Mouse (Mus musculus): ENCODE measurements around the gene Dhtkd1. TPM values are rescaled to one million over a fixed set of nuclear protein-coding genes. Genes with fewer than 3 reads are reported as not detected.

Gene Dhtkd1
- polyA plus RNA-seq, 1 experiment from 2014 or later = 2.9 TPM

GRCm38 (mm10) chr2:5936550-5936949 lies 6.0 kb downstream of the Dhtkd1 start:
- Histone ChIP-seq H3K36me3 (ENCODE audit: insufficient read depth, low read length) (no peaks in the 10 kb centered on the region), H3K4me1 (ENCODE audit: insufficient read depth, low read length) (no peaks in the 10 kb centered on the region), H3K4me2 (replicated peaks; ENCODE audit: low read depth, low read length) (no peak overlapping the region), H3K9ac (replicated peaks; ENCODE audit: low read length) (no peak overlapping the region), H3K9me3 (ENCODE audit: low read length) (no peaks in the 10 kb centered on the region), H3K27ac (ENCODE audit: low read length) (no peak overlapping the region), H3K27me3 (ENCODE audit: insufficient read depth, low read length) (no peaks in the 10 kb centered on the region), H3K4me3 (ENCODE audit: low read length) (no peak overlapping the region)
- 61% methylated on average over 4 of the region's 4 CpGs for WGBS
- no peak for ATAC-seq (ENCODE audit: low FRiP score, low TSS enrichment)

- WGBS = 27% methylated on average over 6 of the region's 6 CpGs
- Histone ChIP-seq H3K36me3 (ENCODE audit: insufficient read depth, low read length) (no peaks in the 10 kb centered on the region), H3K4me3 (ENCODE audit: low read length) (no peak overlapping the region), H3K27me3 (ENCODE audit: insufficient read depth, low read length) (no peaks in the 10 kb centered on the region), H3K9me3 (ENCODE audit: low read length) (no peaks in the 10 kb centered on the region), H3K27ac (ENCODE audit: low read length) (no peak overlapping the region), H3K9ac (replicated peaks; ENCODE audit: low read length) (no peak overlapping the region), H3K4me2 (replicated peaks; ENCODE audit: low read depth, low read length) (no peak overlapping the region), H3K4me1 (ENCODE audit: insufficient read depth, low read length) (no peaks in the 10 kb centered on the region)
- peak; percentile 78 for ATAC-seq (ENCODE audit: low FRiP score, low TSS enrichment)
Observed at GRCm38 (mm10) chr2:5936068-5936467, 6.5 kb downstream of the Dhtkd1 start.

GRCm38 (mm10) chr2:5934936-5935335 lies 7.7 kb downstream of the Dhtkd1 start:
- peak; percentile 14; the same call in 1 of the 2 replicates for ATAC-seq (ENCODE audit: low FRiP score, low TSS enrichment)
- Histone ChIP-seq H3K27me3 (ENCODE audit: insufficient read depth, low read length) (no peaks in the 10 kb centered on the region), H3K9me3 (ENCODE audit: low read length) (no peaks in the 10 kb centered on the region), H3K36me3 (ENCODE audit: insufficient read depth, low read length) (no peaks in the 10 kb centered on the region), H3K4me2 (replicated peaks; ENCODE audit: low read depth, low read length) (no peak overlapping the region), H3K4me1 (ENCODE audit: insufficient read depth, low read length) (no peaks in the 10 kb centered on the region), H3K4me3 (ENCODE audit: low read length) (no peak overlapping the region), H3K27ac (ENCODE audit: low read length) (no peak overlapping the region), H3K9ac (replicated peaks; ENCODE audit: low read length) (no peak overlapping the region)
- 39% methylated on average over 3 of the region's 3 CpGs for WGBS

GRCm38 (mm10) chr2:5931938-5932337 lies 10.7 kb downstream of the Dhtkd1 start:
- H3K9me3 ChIP-seq (ENCODE audit: low read length) = no peaks in the 10 kb centered on the region
- 96% methylated on average over 5 of the region's 5 CpGs for WGBS
- ATAC-seq (ENCODE audit: low FRiP score, low TSS enrichment) = no peak
- H3K4me2 ChIP-seq (replicated peaks; ENCODE audit: low read depth, low read length) = no peak overlapping the region
- H3K4me3 ChIP-seq (ENCODE audit: low read length) = no peak overlapping the region
- H3K27ac ChIP-seq (ENCODE audit: low read length) = no peak overlapping the region
- no peak overlapping the region for H3K9ac ChIP-seq (replicated peaks; ENCODE audit: low read length)
- no peaks in the 10 kb centered on the region for H3K27me3 ChIP-seq (ENCODE audit: insufficient read depth, low read length)
- 0 out of 2 replicates have a peak, but pooled peaks cover 3% of the 10 kb centered on the region for H3K4me1 ChIP-seq (ENCODE audit: insufficient read depth, low read length)
- H3K36me3 ChIP-seq (ENCODE audit: insufficient read depth, low read length) = peaks cover 6% of the 10 kb centered on the region; the same call in 1 of the 2 replicates

- peak; percentile 47; the same call in 1 of the 2 replicates for ATAC-seq (ENCODE audit: low FRiP score, low TSS enrichment)
- H3K27ac ChIP-seq (ENCODE audit: low read length) = no peak overlapping the region
- peaks cover 6% of the 10 kb centered on the region; the same call in 1 of the 2 replicates for H3K36me3 ChIP-seq (ENCODE audit: insufficient read depth, low read length)
- H3K4me2 ChIP-seq (replicated peaks; ENCODE audit: low read depth, low read length) = no peak overlapping the region
- H3K9me3 ChIP-seq (ENCODE audit: low read length) = no peaks in the 10 kb centered on the region
- no peak overlapping the region for H3K4me3 ChIP-seq (ENCODE audit: low read length)
- 80% methylated on average over 18 of the region's 18 CpGs for WGBS
- H3K9ac ChIP-seq (replicated peaks; ENCODE audit: low read length) = no peak overlapping the region
- no peaks in the 10 kb centered on the region for H3K27me3 ChIP-seq (ENCODE audit: insufficient read depth, low read length)
- H3K4me1 ChIP-seq (ENCODE audit: insufficient read depth, low read length) = 0 out of 2 replicates have a peak, but pooled peaks cover 3% of the 10 kb centered on the region
Observed at GRCm38 (mm10) chr2:5930291-5931054, 12.1 kb downstream of the Dhtkd1 start.

- Histone ChIP-seq H3K9ac (replicated peaks; ENCODE audit: low read length) (no peak overlapping the region), H3K4me3 (ENCODE audit: low read length) (no peak overlapping the region), H3K36me3 (ENCODE audit: insufficient read depth, low read length) (peaks cover 6% of the 10 kb centered on the region; the same call in 1 of the 2 replicates), H3K9me3 (ENCODE audit: low read length) (no peaks in the 10 kb centered on the region), H3K4me1 (ENCODE audit: insufficient read depth, low read length) (0 out of 2 replicates have a peak, but pooled peaks cover 3% of the 10 kb centered on the region), H3K27ac (ENCODE audit: low read length) (no peak overlapping the region), H3K27me3 (ENCODE audit: insufficient read depth, low read length) (no peaks in the 10 kb centered on the region), H3K4me2 (replicated peaks; ENCODE audit: low read depth, low read length) (no peak overlapping the region)
- peak; percentile 56; the same call in 1 of the 2 replicates for ATAC-seq (ENCODE audit: low FRiP score, low TSS enrichment)
- WGBS = 57% methylated on average over 5 of the region's 5 CpGs
Observed at GRCm38 (mm10) chr2:5929793-5930192, 12.8 kb downstream of the Dhtkd1 start.

- Histone ChIP-seq H3K4me3 (ENCODE audit: low read length) (no peak overlapping the region), H3K9me3 (ENCODE audit: low read length) (no peaks in the 10 kb centered on the region), H3K36me3 (ENCODE audit: insufficient read depth, low read length) (peaks cover 6% of the 10 kb centered on the region; the same call in 1 of the 2 replicates), H3K4me1 (ENCODE audit: insufficient read depth, low read length) (0 out of 2 replicates have a peak, but pooled peaks cover 3% of the 10 kb centered on the region), H3K4me2 (replicated peaks; ENCODE audit: low read depth, low read length) (no peak overlapping the region), H3K27me3 (ENCODE audit: insufficient read depth, low read length) (no peaks in the 10 kb centered on the region), H3K9ac (replicated peaks; ENCODE audit: low read length) (no peak overlapping the region), H3K27ac (ENCODE audit: low read length) (no peak overlapping the region)
- no peak; the same call in 1 of the 2 replicates for ATAC-seq (ENCODE audit: low FRiP score, low TSS enrichment)
- WGBS = 70% methylated on average over 5 of the region's 5 CpGs
Observed at GRCm38 (mm10) chr2:5927481-5927880, 15.1 kb downstream of the Dhtkd1 start.

- Histone ChIP-seq H3K27me3 (ENCODE audit: insufficient read depth, low read length) (no peaks in the 10 kb centered on the region), H3K27ac (ENCODE audit: low read length) (no peak overlapping the region), H3K9ac (replicated peaks; ENCODE audit: low read length) (no peak overlapping the region), H3K36me3 (ENCODE audit: insufficient read depth, low read length) (peaks cover 6% of the 10 kb centered on the region; the same call in 1 of the 2 replicates), H3K9me3 (ENCODE audit: low read length) (no peaks in the 10 kb centered on the region), H3K4me1 (ENCODE audit: insufficient read depth, low read length) (no peaks in the 10 kb centered on the region), H3K4me2 (replicated peaks; ENCODE audit: low read depth, low read length) (no peak overlapping the region), H3K4me3 (ENCODE audit: low read length) (no peak overlapping the region)
- WGBS = 71% methylated on average over 9 of the region's 9 CpGs
- no peak for ATAC-seq (ENCODE audit: low FRiP score, low TSS enrichment)
Observed at GRCm38 (mm10) chr2:5923786-5924185, 18.8 kb downstream of the Dhtkd1 start.

- Histone ChIP-seq H3K4me3 (ENCODE audit: low read length) (no peak overlapping the region), H3K4me1 (ENCODE audit: insufficient read depth, low read length) (no peaks in the 10 kb centered on the region), H3K9me3 (ENCODE audit: low read length) (no peaks in the 10 kb centered on the region), H3K9ac (replicated peaks; ENCODE audit: low read length) (no peak overlapping the region), H3K4me2 (replicated peaks; ENCODE audit: low read depth, low read length) (no peak overlapping the region), H3K27me3 (ENCODE audit: insufficient read depth, low read length) (no peaks in the 10 kb centered on the region), H3K27ac (ENCODE audit: low read length) (no peak overlapping the region), H3K36me3 (ENCODE audit: insufficient read depth, low read length) (peaks cover 3% of the 10 kb centered on the region; the same call in 1 of the 2 replicates)
- ATAC-seq (ENCODE audit: low FRiP score, low TSS enrichment) = no peak
- WGBS = 94% methylated on average over 6 of the region's 6 CpGs
Observed at GRCm38 (mm10) chr2:5922823-5923222, 19.8 kb downstream of the Dhtkd1 start.
